Mouse (Mus musculus) lung, postnatal 0 days (tissue): Measurements from ENCODE around the gene C2cd2. TPM values are rescaled to one million over a fixed set of nuclear protein-coding genes. Genes with fewer than 3 reads are reported as not detected.
"Not testable (repeated sequence)": the region's sequence is repeated elsewhere in the genome, so short reads cannot be mapped to it uniquely, and the experiment has no call there.

ENCODE experiments used
- ATAC-seq: fragments of 200-750 bp; cut with Nextera tagmentation; 2 replicates; pipeline ENCODE4 v1.8.0; 2017; ENCODE audit warnings: moderate library complexity
- DNase-seq: peaks from one replicate; pipeline ENCODE4 v3.0.0-alpha.2; 2016; ENCODE audit warnings: low spot score
- H3K27ac ChIP-seq: fragments of 300-500 bp; sonication (generic); 2 replicates; pipeline ENCODE4 v1.5.1; 2014; ENCODE audit warnings: antibody characterized with exemption, mild to moderate bottlenecking, low read length, mixed read lengths
- H3K27me3 ChIP-seq: fragments of 300-500 bp; sonication (generic); replicated peaks from 2 replicates; pipeline ENCODE4 v1.6.1; 2014; ENCODE audit warnings: low read length, mixed read lengths; ENCODE audit not compliant: insufficient read depth
- H3K36me3 ChIP-seq: fragments of 300-500 bp; sonication (generic); 2 replicates; pipeline ENCODE4 v1.6.1; 2014; ENCODE audit warnings: low read length, mixed read lengths; ENCODE audit not compliant: insufficient read depth
- H3K4me1 ChIP-seq: fragments of 300-500 bp; sonication (generic); 2 replicates; pipeline ENCODE4 v1.6.1; 2014; ENCODE audit warnings: antibody characterized with exemption, low read depth, low read length, mixed read lengths; ENCODE audit not compliant: insufficient read depth
- H3K4me2 ChIP-seq: fragments of 300-500 bp; sonication (generic); replicated peaks from 2 replicates; pipeline ENCODE4 v1.6.1; 2014; ENCODE audit warnings: low read depth, mild to moderate bottlenecking, low read length, moderate library complexity, mixed read lengths
- H3K4me3 ChIP-seq: fragments of 300-500 bp; sonication (generic); 2 replicates; pipeline ENCODE4 v1.5.1; 2014; ENCODE audit warnings: low read depth, low read length
- H3K9ac ChIP-seq: fragments of 300-500 bp; sonication (generic); replicated peaks from 2 replicates; pipeline ENCODE4 v1.6.1; 2014; ENCODE audit warnings: low read depth, mild to moderate bottlenecking
- H3K9me3 ChIP-seq: fragments of 300-500 bp; sonication (generic); 2 replicates; pipeline ENCODE4 v1.6.1; 2016; ENCODE audit warnings: low read length, mixed read lengths
- CTCF ChIP-seq: IDR thresholded peaks from 2 replicates; pipeline ENCODE4 v1.5.1; 2016; ENCODE audit warnings: antibody characterized with exemption, mild to moderate bottlenecking
- EP300 ChIP-seq: IDR thresholded peaks from 2 replicates; pipeline ENCODE4 v1.6.1; 2016; ENCODE audit warnings: antibody characterized with exemption, mild to moderate bottlenecking, control low read depth
- WGBS: fragments of 180-500 bp; shearing (Covaris S2); extraction: QIAGEN DNeasy Blood & Tissue Kit; methylation state at CpG from one replicate; pipeline ENCODE4 v1.1.7; 2014; 5-methylcytosine and 5-hydroxymethylcytosine counted together
- polyA plus RNA-seq: library from polyadenylated mRNA; unstranded; fragments of >200 nt; fragmentation: Nextera tagmentation; extraction: Ambion mirVana; gene quantifications from 2 replicates; pipeline ENCODE4 v1.2.1, GENCODE M21; 2015

C2cd2 gene
- polyA plus RNA-seq, 1 experiment from 2014 or later, result 15.0 TPM

GRCm38 (mm10) chr16:97952801-97953200 lies 9.6 kb downstream of the C2cd2 start:
- Histone ChIP-seq H3K4me2 (no peak overlapping the region), H3K36me3 (peaks cover 36% of the 10 kb centered on the region), H3K27me3 (no peaks in the 10 kb centered on the region), H3K4me1 (no peaks in the 10 kb centered on the region), H3K9me3 (no peaks in the 10 kb centered on the region), H3K9ac (no peak overlapping the region), H3K27ac (no peak overlapping the region), H3K4me3 (no peak overlapping the region)
- DNase-seq, result no peak
- TF ChIP-seq EP300, result no peak
- WGBS, result 82% methylated on average over 9 of the region's 9 CpGs
- ATAC-seq, result no peak

DNA sequence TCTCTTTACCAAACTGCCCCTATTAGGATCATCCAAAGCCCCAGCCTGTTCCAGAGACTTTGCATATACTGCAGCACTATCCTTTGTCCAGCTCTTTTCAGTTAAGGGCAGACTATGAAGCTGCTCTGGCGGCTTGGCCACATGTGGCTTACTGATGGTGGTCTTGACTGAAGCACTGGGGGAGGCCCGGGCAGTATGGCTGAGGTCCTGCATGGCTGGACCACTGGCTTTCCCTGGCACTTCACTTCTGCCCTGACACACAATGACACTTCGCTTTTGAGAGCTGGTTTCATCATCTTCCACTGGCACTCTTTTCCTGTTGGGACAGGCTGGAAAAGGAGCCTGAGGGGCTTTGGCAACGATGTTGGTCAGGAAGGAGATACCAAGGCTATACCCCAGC lies 10.0 kb downstream of the C2cd2 start:
- no peak for DNase-seq
- H3K36me3 ChIP-seq, result peaks cover 36% of the 10 kb centered on the region
- H3K4me3 ChIP-seq, result no peak overlapping the region

GRCm38 (mm10) chr16:97950061-97950460 lies 12.3 kb downstream of the C2cd2 start:
- Histone ChIP-seq H3K36me3 (peaks cover 29% of the 10 kb centered on the region), H3K27me3 (no peaks in the 10 kb centered on the region), H3K27ac (no peak overlapping the region), H3K9me3 (no peaks in the 10 kb centered on the region), H3K4me1 (no peaks in the 10 kb centered on the region), H3K9ac (no peak overlapping the region), H3K4me3 (no peak overlapping the region), H3K4me2 (no peak overlapping the region)
- DNase-seq (no peak), ATAC-seq (no peak)
- no peak for TF ChIP-seq CTCF
- TF ChIP-seq EP300, result no peak
- 92% methylated on average over 8 of the region's 8 CpGs for WGBS

More for the DNA sequence above, 10.0 kb downstream of the C2cd2 start:
- ATAC-seq, result no peak
- no peaks in the 10 kb centered on the region for H3K27me3 ChIP-seq
- no peak overlapping the region for H3K4me2 ChIP-seq
- no peaks in the 10 kb centered on the region for H3K9me3 ChIP-seq
- H3K4me1 ChIP-seq, result no peaks in the 10 kb centered on the region
- whole genome bisulfite sequencing, result 92% methylated on average over 4 of the region's 4 CpGs
- no peak overlapping the region for H3K9ac ChIP-seq
- no peak overlapping the region for H3K27ac ChIP-seq
- no peak for TF ChIP-seq CTCF
- TF ChIP-seq EP300, result no peak

DNA sequence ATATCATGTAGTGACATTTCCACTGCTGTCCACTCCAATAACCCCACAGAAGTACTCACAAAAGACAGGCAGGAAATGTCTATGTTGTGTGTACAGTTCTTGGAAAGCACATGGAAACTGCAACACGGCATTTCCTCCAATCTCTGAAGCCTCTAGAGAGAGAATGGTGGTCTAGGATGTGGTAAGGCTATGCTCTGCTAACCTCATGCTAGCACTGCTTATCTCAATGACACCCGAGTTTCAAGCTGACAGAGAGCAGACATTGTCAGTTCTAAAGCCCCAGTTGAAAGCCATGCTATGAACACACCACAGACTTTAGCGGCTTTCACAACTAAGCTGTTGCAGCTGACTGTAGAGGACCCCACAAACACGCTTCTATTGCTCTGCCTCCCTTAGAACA lies 13.6 kb downstream of the C2cd2 start:
- Histone ChIP-seq H3K27ac (no peak overlapping the region), H3K9me3 (no peaks in the 10 kb centered on the region), H3K27me3 (no peaks in the 10 kb centered on the region), H3K36me3 (peaks cover 29% of the 10 kb centered on the region), H3K4me3 (no peak overlapping the region), H3K9ac (no peak overlapping the region), H3K4me2 (no peak overlapping the region), H3K4me1 (no peaks in the 10 kb centered on the region)
- ATAC-seq (no peak), DNase-seq (no peak)
- TF ChIP-seq EP300 (no peak), CTCF (no peak)
- WGBS, result 80% methylated on average over 4 of the region's 4 CpGs

DNA sequence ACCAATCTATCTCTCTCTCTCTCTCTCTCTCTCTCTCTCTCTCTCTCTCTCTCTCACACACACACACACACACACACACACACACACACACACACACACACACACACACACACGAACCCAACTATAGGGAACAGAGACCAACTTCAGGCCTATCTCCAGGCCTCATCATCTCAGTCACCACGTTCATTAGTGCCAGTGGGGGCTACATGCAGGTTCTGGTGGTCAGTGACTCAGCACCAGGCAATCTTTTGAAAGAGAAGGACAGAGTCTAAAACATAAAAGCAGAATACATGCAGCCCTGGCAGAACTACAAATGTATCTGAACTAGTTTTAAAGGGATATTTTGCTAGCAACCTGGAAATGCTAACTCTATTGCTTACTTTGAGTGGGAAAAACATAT lies 15.4 kb downstream of the C2cd2 start:
- peaks cover 20% of the 10 kb centered on the region; the same call in 1 of the 2 replicates for H3K36me3 ChIP-seq
- DNase-seq, H3K4me2 ChIP-seq, H3K9ac ChIP-seq, ATAC-seq, H3K27ac ChIP-seq, H3K4me1 ChIP-seq, H3K27me3 ChIP-seq, H3K9me3 ChIP-seq, H3K4me3 ChIP-seq: not testable (repeated sequence)
- WGBS, result 90% methylated on average over 2 of the region's 2 CpGs

GRCm38 (mm10) chr16:97941844-97942243 lies 20.6 kb downstream of the C2cd2 start:
- H3K4me2 ChIP-seq, result no peak overlapping the region
- ATAC-seq (no peak), DNase-seq (no peak)
- no peak overlapping the region for H3K4me3 ChIP-seq
- H3K27ac ChIP-seq, result no peak overlapping the region
- no peaks in the 10 kb centered on the region for H3K9me3 ChIP-seq
- TF ChIP-seq EP300, result no peak
- H3K36me3 ChIP-seq, result no peaks in the 10 kb centered on the region
- H3K9ac ChIP-seq, result no peak overlapping the region
- H3K4me1 ChIP-seq, result no peaks in the 10 kb centered on the region
- H3K27me3 ChIP-seq, result no peaks in the 10 kb centered on the region

DNA sequence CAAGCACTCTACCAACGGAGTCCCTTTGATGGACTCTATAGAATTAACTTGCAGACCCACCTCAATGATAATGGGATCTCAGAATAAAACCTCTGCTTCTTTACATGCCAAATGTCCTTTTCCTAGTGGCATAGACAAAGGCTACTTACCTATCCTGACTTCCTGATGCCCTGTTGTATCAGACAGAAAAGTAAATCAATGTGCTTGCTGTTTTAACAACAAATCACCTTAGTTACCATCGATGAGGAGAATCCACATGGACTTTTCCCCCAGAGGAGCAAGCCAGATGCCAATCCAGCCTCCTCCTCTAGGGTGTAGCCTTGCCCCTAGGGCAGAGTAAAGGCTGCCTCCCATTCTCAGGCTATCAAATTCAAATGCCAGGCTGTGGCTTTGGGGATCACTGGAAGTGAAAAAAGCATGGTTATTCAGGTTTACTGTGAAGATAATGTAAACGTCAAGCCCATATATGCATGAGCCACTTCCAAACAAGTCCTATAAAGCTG lies 21.9 kb downstream of the C2cd2 start:
- no peaks in the 10 kb centered on the region for H3K36me3 ChIP-seq
- TF ChIP-seq EP300 (no peak), CTCF (no peak)
- no peaks in the 10 kb centered on the region for H3K9me3 ChIP-seq
- no peak overlapping the region for H3K27ac ChIP-seq
- DNase-seq, result no peak
- no peaks in the 10 kb centered on the region for H3K27me3 ChIP-seq
- no peaks in the 10 kb centered on the region for H3K4me1 ChIP-seq
- ATAC-seq, result no peak
- no peak overlapping the region for H3K9ac ChIP-seq
- no peak overlapping the region for H3K4me3 ChIP-seq
- WGBS, result 83% methylated on average over 3 of the region's 3 CpGs
- H3K4me2 ChIP-seq, result no peak overlapping the region
